Mouse (Mus musculus) stomach, postnatal 0 days (tissue): ENCODE data around the gene Cavin3. TPM values are rescaled to one million over a fixed set of nuclear protein-coding genes. Genes with fewer than 3 reads are reported as not detected.

Source experiments
- ATAC-seq: fragments of 200-750 bp; cut with Nextera tagmentation; 2 replicates; pipeline ENCODE4 v1.8.0; 2017; ENCODE audit not compliant: low FRiP score, low TSS enrichment
- DNase-seq: peaks from one replicate; pipeline ENCODE4 v3.0.0-alpha.2; 2016; ENCODE audit warnings: low spot score
- H3K27ac ChIP-seq: fragments of 300-500 bp; sonication (generic); replicated peaks from 2 replicates; pipeline ENCODE4 v1.5.1; 2014; ENCODE audit warnings: mild to moderate bottlenecking, control low read depth
- H3K27me3 ChIP-seq: fragments of 300-500 bp; sonication (generic); 2 replicates; pipeline ENCODE4 v1.6.1; 2014; ENCODE audit warnings: low read length; ENCODE audit not compliant: control insufficient read depth, insufficient read depth
- H3K36me3 ChIP-seq: fragments of 300-500 bp; sonication (generic); 2 replicates; pipeline ENCODE4 v1.6.1; 2014; ENCODE audit warnings: low read length, mixed read lengths; ENCODE audit not compliant: control insufficient read depth, insufficient read depth
- H3K4me1 ChIP-seq: fragments of 300-500 bp; sonication (generic); replicated peaks from 2 replicates; pipeline ENCODE4 v1.6.1; 2014; ENCODE audit warnings: antibody characterized with exemption; ENCODE audit not compliant: control insufficient read depth, insufficient read depth
- H3K4me2 ChIP-seq: fragments of 300-500 bp; sonication (generic); replicated peaks from 2 replicates; pipeline ENCODE4 v1.6.1; 2014; ENCODE audit warnings: low read depth, mild to moderate bottlenecking, control low read depth, moderate library complexity
- H3K4me3 ChIP-seq: fragments of 300-500 bp; sonication (generic); 2 replicates; pipeline ENCODE4 v1.5.1; 2014; ENCODE audit warnings: low read depth, low read length, control low read depth
- H3K9ac ChIP-seq: fragments of 300-500 bp; sonication (generic); 2 replicates; pipeline ENCODE4 v1.6.1; 2014; ENCODE audit warnings: mild to moderate bottlenecking, low read length, control low read depth, mixed read lengths
- H3K9me3 ChIP-seq: fragments of 300-500 bp; sonication (generic); 2 replicates; pipeline ENCODE4 v1.6.1; 2016; ENCODE audit warnings: low read length; ENCODE audit not compliant: control insufficient read depth
- CTCF ChIP-seq: IDR thresholded peaks from 2 replicates; pipeline ENCODE4 v1.5.1; 2016; ENCODE audit warnings: antibody characterized with exemption, low read depth, mild to moderate bottlenecking, moderate library complexity
- EP300 ChIP-seq: optimal IDR thresholded peaks from 2 replicates; pipeline ENCODE3; 2016; ENCODE audit warnings: antibody characterized with exemption
- WGBS: fragments of 180-500 bp; shearing (Covaris S2); extraction: QIAGEN DNeasy Blood & Tissue Kit; methylation state at CpG from one replicate; pipeline ENCODE4 v1.1.7; 2014; 5-methylcytosine and 5-hydroxymethylcytosine counted together
- polyA plus RNA-seq: library from polyadenylated mRNA; unstranded; fragments of >200 nt; fragmentation: Nextera tagmentation; extraction: Ambion mirVana; gene quantifications from 2 replicates; pipeline ENCODE4 v1.2.1, GENCODE M21; 2015

The Cavin3 gene
- polyA plus RNA-seq, 1 experiment from 2014 or later: 184 TPM

- TF ChIP-seq CTCF: no peak
- Histone ChIP-seq H3K27ac (no peak overlapping the region), H3K27me3 (no peaks in the 10 kb centered on the region), H3K4me3 (no peak overlapping the region), H3K36me3 (no peaks in the 10 kb centered on the region), H3K9ac (no peak overlapping the region), H3K4me1 (no peaks in the 10 kb centered on the region), H3K4me2 (no peak overlapping the region), H3K9me3 (no peaks in the 10 kb centered on the region)
- WGBS: 87% methylated on average over 17 of the region's 17 CpGs
- no peak for DNase-seq
- no peak for ATAC-seq
Measured at GRCm38 (mm10) chr7:105433859-105434258, 48.2 kb downstream of the Cavin3 start.

DNA sequence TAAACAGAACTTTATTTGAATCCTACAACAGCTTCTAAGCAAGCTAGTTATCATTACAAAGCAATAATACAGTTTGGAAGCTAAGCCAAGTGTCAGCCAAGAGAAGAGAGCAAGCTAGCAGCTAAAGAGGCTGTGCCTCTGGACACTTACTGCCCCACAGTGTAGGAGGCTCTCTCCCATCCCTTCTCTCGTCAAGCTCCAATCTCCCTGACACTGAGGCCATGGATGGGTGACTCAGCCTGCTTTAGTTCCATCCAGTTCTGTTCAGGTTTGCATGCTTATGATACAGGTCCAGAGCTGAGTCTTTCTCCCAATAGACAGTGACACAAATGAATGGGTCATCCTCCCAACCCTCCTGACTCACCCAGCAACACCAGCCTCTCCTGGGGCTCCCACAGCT, 50.0 kb downstream of the Cavin3 start:
- no peak overlapping the region for H3K9ac ChIP-seq
- DNase-seq (no peak), ATAC-seq (no peak)
- H3K36me3 ChIP-seq: no peaks in the 10 kb centered on the region
- no peak overlapping the region for H3K4me3 ChIP-seq
- no peak overlapping the region for H3K27ac ChIP-seq
- H3K4me2 ChIP-seq: no peak overlapping the region
- no peak for TF ChIP-seq CTCF
- TF ChIP-seq EP300: no peak
- no peaks in the 10 kb centered on the region for H3K27me3 ChIP-seq
- no peaks in the 10 kb centered on the region for H3K4me1 ChIP-seq
- H3K9me3 ChIP-seq: no peaks in the 10 kb centered on the region
- WGBS: 45% methylated on average over 1 of the region's 1 CpGs

Other genes starting within 250 kb of the Cavin3 start
- not detected in 2 replicates for gene Olfr688, start 194.2 kb downstream of the Cavin3 start, polyA plus RNA-seq
- gene Olfr689, start 171.1 kb downstream of the Cavin3 start, polyA plus RNA-seq: 0.04 TPM in 1 of 2 replicates, not detected in the other
- gene Olfr690, start 148.2 kb downstream of the Cavin3 start, polyA plus RNA-seq: not detected in 2 replicates
- not detected in 2 replicates for gene Olfr691, start 140.0 kb downstream of the Cavin3 start, polyA plus RNA-seq
- not detected in 2 replicates for gene Olfr692, start 114.1 kb downstream of the Cavin3 start, polyA plus RNA-seq
- gene Gm5901, start 107.3 kb downstream of the Cavin3 start, polyA plus RNA-seq: not detected in 2 replicates
- 18.5 and 20.6 TPM in 2 replicates for gene Fam160a2, start 82.2 kb downstream of the Cavin3 start, polyA plus RNA-seq
- not detected in 2 replicates for gene Cnga4, start 77.7 kb downstream of the Cavin3 start, polyA plus RNA-seq
- gene Cckbr, start 56.6 kb downstream of the Cavin3 start, polyA plus RNA-seq: 3.3 and 3.6 TPM in 2 replicates
- gene Smpd1, start 72.1 kb upstream of the Cavin3 start, polyA plus RNA-seq: 79.7 and 91.0 TPM in 2 replicates
- gene Apbb1, start 99.4 kb upstream of the Cavin3 start, polyA plus RNA-seq: 16.6 and 18.5 TPM in 2 replicates
- 2.7 and 5.4 TPM in 2 replicates for gene Hpx, start 117.8 kb upstream of the Cavin3 start, polyA plus RNA-seq
- gene Trim3, start 151.3 kb upstream of the Cavin3 start, polyA plus RNA-seq: 14.5 TPM in 2 replicates
- gene Timm10b, start 157.8 kb upstream of the Cavin3 start, polyA plus RNA-seq: 184 and 204 TPM in 2 replicates
- gene Arfip2, start 158.1 kb upstream of the Cavin3 start, polyA plus RNA-seq: 53.0 and 53.2 TPM in 2 replicates
- 42.7 and 45.1 TPM in 2 replicates for gene Gm45799, start 158.3 kb upstream of the Cavin3 start, polyA plus RNA-seq
- gene Dnhd1, start 168.5 kb upstream of the Cavin3 start, polyA plus RNA-seq: 0.07 and 0.19 TPM in 2 replicates